Mouse (Mus musculus) liver, postnatal 0 days (tissue): ENCODE data around the gene Mastl. TPM values are rescaled to one million over a fixed set of nuclear protein-coding genes. Genes with fewer than 3 reads are reported as not detected.

Source experiments
- ATAC-seq: fragments of 200-750 bp; cut with Nextera tagmentation; 2 replicates; pipeline ENCODE4 v1.8.0; 2017; ENCODE audit warnings: mild to moderate bottlenecking, moderate library complexity
- DNase-seq: peaks from one replicate; pipeline ENCODE4 v3.0.0-alpha.2; 2016
- H3K27ac ChIP-seq: fragments of 300-500 bp; sonication (generic); 2 replicates; pipeline ENCODE4 v1.5.1; 2014; ENCODE audit warnings: antibody characterized with exemption, moderate library complexity, mild to moderate bottlenecking, low read depth
- H3K27me3 ChIP-seq: fragments of 300-500 bp; sonication (generic); 2 replicates; pipeline ENCODE4 v1.6.1; 2014; ENCODE audit warnings: low read length, control low read depth, mixed read lengths; ENCODE audit not compliant: insufficient read depth
- H3K36me3 ChIP-seq: fragments of 300-500 bp; sonication (generic); replicated peaks from 2 replicates; pipeline ENCODE4 v1.6.1; 2014; ENCODE audit warnings: mild to moderate bottlenecking, control low read depth, low read length, moderate library complexity, mixed read lengths; ENCODE audit not compliant: insufficient read depth
- H3K4me1 ChIP-seq: fragments of 300-500 bp; sonication (generic); 2 replicates; pipeline ENCODE4 v1.6.1; 2014; ENCODE audit warnings: antibody characterized with exemption, mild to moderate bottlenecking, control low read depth; ENCODE audit not compliant: insufficient read depth
- H3K4me2 ChIP-seq: fragments of 300-500 bp; sonication (generic); 2 replicates; pipeline ENCODE4 v1.6.1; 2014; ENCODE audit warnings: low read depth, mild to moderate bottlenecking, low read length, moderate library complexity, mixed read lengths
- H3K4me3 ChIP-seq: fragments of 300-500 bp; sonication (generic); 2 replicates; pipeline ENCODE4 v1.5.1; 2014; ENCODE audit warnings: low read depth, low read length
- H3K9ac ChIP-seq: fragments of 300-500 bp; sonication (generic); replicated peaks from 2 replicates; pipeline ENCODE4 v1.6.1; 2014; ENCODE audit warnings: mild to moderate bottlenecking, moderate library complexity
- H3K9me3 ChIP-seq: fragments of 300-500 bp; sonication (generic); 2 replicates; pipeline ENCODE4 v1.6.1; 2016; ENCODE audit warnings: mild to moderate bottlenecking, control low read depth, low read length, mixed read lengths
- CTCF ChIP-seq: sonication (generic); IDR thresholded peaks from 2 replicates; pipeline ENCODE4 v1.5.1; 2016; ENCODE audit warnings: antibody characterized with exemption, low read depth
- EP300 ChIP-seq: IDR thresholded peaks from 2 replicates; pipeline ENCODE4 v1.6.1; 2016; ENCODE audit warnings: antibody characterized with exemption, low read depth, mild to moderate bottlenecking
- WGBS: fragments of 180-500 bp; shearing (Covaris S2); extraction: QIAGEN DNeasy Blood & Tissue Kit; methylation state at CpG from one replicate; pipeline ENCODE4 v1.1.7; 2014; ENCODE audit not compliant: insufficient replicate concordance; 5-methylcytosine and 5-hydroxymethylcytosine counted together
- polyA plus RNA-seq: library from polyadenylated mRNA; unstranded; fragments of >200 nt; fragmentation: Nextera tagmentation; extraction: Ambion mirVana; gene quantifications from 2 replicates; pipeline ENCODE4 v1.2.1, GENCODE M21; 2015

Gene Mastl
- polyA plus RNA-seq, 1 experiment from 2014 or later: 2.3 TPM

DNA sequence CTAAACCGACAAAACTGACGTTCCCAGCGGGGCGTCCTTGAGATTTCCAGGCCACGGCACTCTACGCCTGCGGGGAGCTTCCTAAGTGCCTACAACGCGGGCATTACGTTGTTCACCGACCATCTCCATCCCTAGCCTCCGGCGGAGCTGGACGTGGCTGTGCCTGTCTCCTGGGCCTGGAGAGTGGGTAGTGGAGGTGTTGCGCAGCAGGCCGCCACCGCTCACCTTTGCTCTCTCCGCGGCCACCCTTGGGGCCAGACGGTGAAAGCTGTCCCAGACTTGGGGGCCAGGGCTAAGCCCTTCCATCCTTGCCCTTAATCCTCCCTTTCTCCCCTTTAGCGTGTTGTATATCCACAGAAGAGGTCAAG is 87.5 kb downstream of the Mastl start:
- ATAC-seq (peak; percentile 59), DNase-seq (no peak)
- H3K27ac ChIP-seq: peak overlapping the region; percentile 100
- WGBS: 0% methylated on average over 21 of the region's 21 CpGs
- peak overlapping the region; percentile 98 for H3K4me2 ChIP-seq
- no peaks in the 10 kb centered on the region for H3K9me3 ChIP-seq
- no peaks in the 10 kb centered on the region for H3K27me3 ChIP-seq
- TF ChIP-seq CTCF (no peak), EP300 (no peak)
- H3K4me3 ChIP-seq: peak overlapping the region; percentile 70
- 0 out of 2 replicates have a peak, but pooled peaks cover under 1% of the 10 kb centered on the region for H3K36me3 ChIP-seq
- peak overlapping the region; percentile 85 for H3K9ac ChIP-seq
- peaks cover 9% of the 10 kb centered on the region for H3K4me1 ChIP-seq

GRCm38 (mm10) chr2:23067552-23068369 is 88.1 kb downstream of the Mastl start, which contains the start of gene Acbd5:
Acbd5 (plus strand) TSS chr2:23068167.
- peak; percentile 95 for DNase-seq
- 3% methylated on average over 34 of the region's 34 CpGs for WGBS
- peak within 1 kb of the TSS; percentile 85 for H3K9ac ChIP-seq
- TF ChIP-seq CTCF (no peak), EP300 (peak; percentile 64)
- no peaks in the 10 kb centered on the region for H3K27me3 ChIP-seq
- ATAC-seq: peak; percentile 88
- peak within 1 kb of the TSS; percentile 98 for H3K4me2 ChIP-seq
- H3K9me3 ChIP-seq: no peaks in the 10 kb centered on the region
- H3K36me3 ChIP-seq: no peaks in the 10 kb centered on the region
- peak within 1 kb of the TSS; percentile 70 for H3K4me3 ChIP-seq
- H3K4me1 ChIP-seq: peaks cover 9% of the 10 kb centered on the region
- peak within 1 kb of the TSS; percentile 100 for H3K27ac ChIP-seq

Other genes starting within 250 kb of the Mastl start
- 15.9 and 16.2 TPM in 2 replicates for gene Abi1, start 115.8 kb downstream of the Mastl start, polyA plus RNA-seq
- gene Acbd5, start 87.9 kb downstream of the Mastl start, polyA plus RNA-seq: 38.3 and 41.5 TPM in 2 replicates
- gene Yme1l1, start 345 bp upstream of the Mastl start, polyA plus RNA-seq: 21.4 and 23.3 TPM in 2 replicates
- not detected in 2 replicates for gene 4931423N10Rik, start 51.5 kb upstream of the Mastl start, polyA plus RNA-seq
- not detected in 2 replicates for gene Nxph2, start 165.2 kb upstream of the Mastl start, polyA plus RNA-seq